Mouse (Mus musculus): ENCODE data around the gene Cacna1d. TPM values are rescaled to one million over a fixed set of nuclear protein-coding genes. Genes with fewer than 3 reads are reported as not detected.

Gene Cacna1d
- polyA plus RNA-seq, 1 experiment from 2014 or later: 1.4 TPM

DNA sequence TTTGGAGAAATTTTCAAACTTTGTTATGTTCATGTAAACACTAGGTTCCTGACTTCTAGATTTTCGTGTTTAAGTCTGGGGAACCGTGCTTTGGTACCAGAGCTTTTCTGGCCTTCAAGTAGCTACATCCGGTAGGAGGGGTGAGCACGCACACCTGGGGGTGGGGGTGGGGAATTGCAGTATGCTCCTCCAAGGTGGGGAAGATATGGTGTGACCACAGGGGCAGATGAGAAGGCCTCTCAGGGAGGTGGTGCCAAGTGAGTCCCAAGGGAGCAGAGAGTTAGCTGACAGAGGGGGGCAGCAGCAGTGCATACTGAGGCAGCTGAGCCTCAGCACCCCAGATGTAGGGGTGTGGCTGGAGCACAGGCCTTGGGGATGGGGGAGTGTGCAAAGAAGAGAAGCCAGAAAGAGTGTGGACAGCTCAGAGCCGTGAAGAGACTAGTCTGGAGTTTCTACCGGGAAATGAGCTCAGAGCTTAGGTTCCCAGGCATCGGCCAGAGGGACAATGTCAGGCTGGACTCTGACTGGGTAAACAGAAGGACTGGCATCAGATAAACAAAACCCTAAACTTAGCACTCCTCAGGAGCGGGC lies 387.2 kb downstream of the Cacna1d start:
- no peak overlapping the region for H3K4me3 ChIP-seq (ENCODE audit: low read depth, low read length)
- no peaks in the 10 kb centered on the region for H3K27me3 ChIP-seq (ENCODE audit: control insufficient read depth, insufficient read depth, low read length)
- H3K4me1 ChIP-seq (ENCODE audit: control insufficient read depth, insufficient read depth, low read length): no peaks in the 10 kb centered on the region
- ATAC-seq (ENCODE audit: insufficient read depth, low FRiP score, low TSS enrichment): no peak
- DNase-seq (ENCODE audit: low spot score): no peak
- H3K4me2 ChIP-seq (ENCODE audit: low read depth): no peak overlapping the region
- H3K36me3 ChIP-seq (ENCODE audit: control insufficient read depth, insufficient read depth, low read length): no peaks in the 10 kb centered on the region
- no peak overlapping the region for H3K27ac ChIP-seq (ENCODE audit: low read depth, low read length)
- no peak overlapping the region for H3K9ac ChIP-seq (ENCODE audit: low read length)
- H3K9me3 ChIP-seq (ENCODE audit: control insufficient read depth, low read length): no peaks in the 10 kb centered on the region
- WGBS: 74% methylated on average over 8 of the region's 8 CpGs

- WGBS: 58% methylated on average over 5 of the region's 5 CpGs
- no peak overlapping the region for H3K9ac ChIP-seq (ENCODE audit: low read length)
- DNase-seq (ENCODE audit: low spot score): no peak
Measured at GRCm38 (mm10) chr14:30097239-30097638, 394.0 kb downstream of the Cacna1d start.

GRCm38 (mm10) chr14:30092426-30092825 lies 398.8 kb downstream of the Cacna1d start:
- Histone ChIP-seq H3K9me3 (ENCODE audit: control insufficient read depth, low read length) (no peaks in the 10 kb centered on the region), H3K9ac (ENCODE audit: low read length) (no peak overlapping the region), H3K4me2 (ENCODE audit: low read depth) (no peak overlapping the region), H3K4me3 (ENCODE audit: low read depth, low read length) (no peak overlapping the region), H3K27ac (ENCODE audit: low read depth, low read length) (no peak overlapping the region), H3K36me3 (ENCODE audit: control insufficient read depth, insufficient read depth, low read length) (no peaks in the 10 kb centered on the region), H3K27me3 (ENCODE audit: control insufficient read depth, insufficient read depth, low read length) (no peaks in the 10 kb centered on the region), H3K4me1 (ENCODE audit: control insufficient read depth, insufficient read depth, low read length) (no peaks in the 10 kb centered on the region)
- 86% methylated on average over 4 of the region's 4 CpGs for WGBS
- ATAC-seq (ENCODE audit: insufficient read depth, low FRiP score, low TSS enrichment) (no peak), DNase-seq (ENCODE audit: low spot score) (no peak)

More at GRCm38 (mm10) chr14:30097239-30097638, 394.0 kb downstream of the Cacna1d start:
- Histone ChIP-seq H3K4me1 (ENCODE audit: control insufficient read depth, insufficient read depth, low read length) (no peaks in the 10 kb centered on the region), H3K4me3 (ENCODE audit: low read depth, low read length) (no peak overlapping the region), H3K36me3 (ENCODE audit: control insufficient read depth, insufficient read depth, low read length) (no peaks in the 10 kb centered on the region), H3K4me2 (ENCODE audit: low read depth) (no peak overlapping the region), H3K27ac (ENCODE audit: low read depth, low read length) (no peak overlapping the region), H3K9me3 (ENCODE audit: control insufficient read depth, low read length) (no peaks in the 10 kb centered on the region), H3K27me3 (ENCODE audit: control insufficient read depth, insufficient read depth, low read length) (no peaks in the 10 kb centered on the region)
- ATAC-seq (ENCODE audit: insufficient read depth, low FRiP score, low TSS enrichment): no peak

GRCm38 (mm10) chr14:30092021-30092420 lies 399.2 kb downstream of the Cacna1d start:
- DNase-seq (ENCODE audit: low spot score) (no peak), ATAC-seq (ENCODE audit: insufficient read depth, low FRiP score, low TSS enrichment) (no peak)
- no peaks in the 10 kb centered on the region for H3K4me1 ChIP-seq (ENCODE audit: control insufficient read depth, insufficient read depth, low read length)
- H3K9ac ChIP-seq (ENCODE audit: low read length): no peak overlapping the region
- H3K9me3 ChIP-seq (ENCODE audit: control insufficient read depth, low read length): no peaks in the 10 kb centered on the region
- no peak overlapping the region for H3K4me2 ChIP-seq (ENCODE audit: low read depth)
- no peaks in the 10 kb centered on the region for H3K36me3 ChIP-seq (ENCODE audit: control insufficient read depth, insufficient read depth, low read length)
- no peak overlapping the region for H3K4me3 ChIP-seq (ENCODE audit: low read depth, low read length)
- H3K27me3 ChIP-seq (ENCODE audit: control insufficient read depth, insufficient read depth, low read length): no peaks in the 10 kb centered on the region
- WGBS: 75% methylated on average over 2 of the region's 2 CpGs
- no peak overlapping the region for H3K27ac ChIP-seq (ENCODE audit: low read depth, low read length)

GRCm38 (mm10) chr14:30079729-30080128 lies 411.5 kb downstream of the Cacna1d start:
- DNase-seq (ENCODE audit: low spot score): no peak
- WGBS: 82% methylated on average over 4 of the region's 4 CpGs
- Histone ChIP-seq H3K4me2 (ENCODE audit: low read depth) (no peak overlapping the region), H3K4me1 (ENCODE audit: control insufficient read depth, insufficient read depth, low read length) (no peaks in the 10 kb centered on the region), H3K9ac (ENCODE audit: low read length) (no peak overlapping the region), H3K27me3 (ENCODE audit: control insufficient read depth, insufficient read depth, low read length) (no peaks in the 10 kb centered on the region), H3K4me3 (ENCODE audit: low read depth, low read length) (no peak overlapping the region), H3K36me3 (ENCODE audit: control insufficient read depth, insufficient read depth, low read length) (no peaks in the 10 kb centered on the region), H3K27ac (ENCODE audit: low read depth, low read length) (no peak overlapping the region), H3K9me3 (ENCODE audit: control insufficient read depth, low read length) (no peaks in the 10 kb centered on the region)
- ATAC-seq (ENCODE audit: insufficient read depth, low FRiP score, low TSS enrichment): no peak

- ATAC-seq (ENCODE audit: insufficient read depth, low FRiP score, low TSS enrichment) (no peak), DNase-seq (ENCODE audit: low spot score) (no peak)
- no peaks in the 10 kb centered on the region for H3K9me3 ChIP-seq (ENCODE audit: control insufficient read depth, low read length)
- H3K36me3 ChIP-seq (ENCODE audit: control insufficient read depth, insufficient read depth, low read length): no peaks in the 10 kb centered on the region
- H3K4me3 ChIP-seq (ENCODE audit: low read depth, low read length): no peak overlapping the region
- H3K9ac ChIP-seq (ENCODE audit: low read length): no peak overlapping the region
- no peak overlapping the region for H3K27ac ChIP-seq (ENCODE audit: low read depth, low read length)
- H3K27me3 ChIP-seq (ENCODE audit: control insufficient read depth, insufficient read depth, low read length): no peaks in the 10 kb centered on the region
- 81% methylated on average over 15 of the region's 15 CpGs for WGBS
- H3K4me1 ChIP-seq (ENCODE audit: control insufficient read depth, insufficient read depth, low read length): no peaks in the 10 kb centered on the region
- H3K4me2 ChIP-seq (ENCODE audit: low read depth): no peak overlapping the region
Measured at GRCm38 (mm10) chr14:30078115-30078808, 413.0 kb downstream of the Cacna1d start.

DNA sequence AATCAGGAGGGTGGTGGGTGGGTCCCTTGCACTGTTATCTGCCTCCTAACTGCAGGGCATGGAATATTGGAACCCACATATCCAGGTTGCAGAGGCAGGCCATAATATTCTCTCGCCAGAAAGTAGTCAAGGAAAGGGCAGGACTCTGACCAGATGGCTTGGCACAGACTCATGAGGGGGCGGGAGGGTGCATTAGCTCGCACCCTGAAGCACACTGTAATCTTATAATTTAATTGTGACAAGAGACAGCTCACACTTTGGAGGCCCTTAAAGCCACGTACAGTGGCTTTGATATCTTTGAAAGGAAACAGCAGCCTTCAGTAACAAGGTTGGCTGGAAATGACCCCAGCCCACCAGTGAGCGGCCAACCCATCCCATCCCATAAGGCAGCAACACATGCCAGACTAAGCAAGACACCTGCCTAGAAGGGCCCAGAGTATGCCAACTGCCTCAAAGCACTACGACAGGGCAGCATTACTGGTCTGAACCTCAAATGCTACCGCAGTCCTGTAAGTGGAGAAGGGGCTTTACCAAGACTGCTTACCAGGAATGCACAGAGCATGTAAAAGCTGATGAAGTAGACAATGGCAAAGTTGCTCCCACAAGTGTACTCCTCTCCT lies 415.9 kb downstream of the Cacna1d start:
- DNase-seq (ENCODE audit: low spot score) (no peak), ATAC-seq (ENCODE audit: insufficient read depth, low FRiP score, low TSS enrichment) (no peak)

DNA sequence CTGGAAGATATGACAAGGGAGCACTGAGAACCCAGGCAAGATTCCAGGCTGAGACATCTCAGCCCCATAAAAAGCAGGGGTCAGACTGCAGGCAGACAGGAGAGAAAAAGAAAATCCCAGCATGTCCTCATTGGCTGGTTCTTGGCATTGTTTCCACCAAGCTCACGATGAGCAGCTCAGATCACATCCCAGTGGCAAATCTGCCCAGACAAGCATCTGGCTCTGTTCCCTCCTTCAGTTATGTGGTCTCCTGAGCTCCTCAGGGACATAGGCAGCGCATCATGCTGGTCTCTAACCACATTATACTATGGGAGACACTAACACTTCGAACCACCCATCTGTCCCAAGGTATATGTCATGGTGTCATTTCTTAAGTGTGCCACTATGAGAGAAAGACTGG lies 422.7 kb downstream of the Cacna1d start:
- H3K27me3 ChIP-seq (ENCODE audit: control insufficient read depth, insufficient read depth, low read length): no peaks in the 10 kb centered on the region
- ATAC-seq (ENCODE audit: insufficient read depth, low FRiP score, low TSS enrichment): no peak
- no peaks in the 10 kb centered on the region for H3K4me1 ChIP-seq (ENCODE audit: control insufficient read depth, insufficient read depth, low read length)
- H3K4me3 ChIP-seq (ENCODE audit: low read depth, low read length): no peak overlapping the region
- no peaks in the 10 kb centered on the region for H3K36me3 ChIP-seq (ENCODE audit: control insufficient read depth, insufficient read depth, low read length)
- H3K4me2 ChIP-seq (ENCODE audit: low read depth): no peak overlapping the region
- no peak for DNase-seq (ENCODE audit: low spot score)
- WGBS: 84% methylated on average over 3 of the region's 3 CpGs
- no peaks in the 10 kb centered on the region for H3K9me3 ChIP-seq (ENCODE audit: control insufficient read depth, low read length)
- H3K27ac ChIP-seq (ENCODE audit: low read depth, low read length): no peak overlapping the region
- no peak overlapping the region for H3K9ac ChIP-seq (ENCODE audit: low read length)

More for the DNA sequence above, 415.9 kb downstream of the Cacna1d start:
- Histone ChIP-seq H3K36me3 (ENCODE audit: control insufficient read depth, insufficient read depth, low read length) (no peaks in the 10 kb centered on the region), H3K27me3 (ENCODE audit: control insufficient read depth, insufficient read depth, low read length) (no peaks in the 10 kb centered on the region), H3K27ac (ENCODE audit: low read depth, low read length) (no peak overlapping the region), H3K4me2 (ENCODE audit: low read depth) (no peak overlapping the region), H3K4me3 (ENCODE audit: low read depth, low read length) (no peak overlapping the region), H3K9ac (ENCODE audit: low read length) (no peak overlapping the region), H3K4me1 (ENCODE audit: control insufficient read depth, insufficient read depth, low read length) (no peaks in the 10 kb centered on the region), H3K9me3 (ENCODE audit: control insufficient read depth, low read length) (no peaks in the 10 kb centered on the region)
- WGBS: 83% methylated on average over 7 of the region's 7 CpGs

- ATAC-seq (ENCODE audit: insufficient read depth, low FRiP score, low TSS enrichment) (no peak), DNase-seq (ENCODE audit: low spot score) (no peak)
- no peaks in the 10 kb centered on the region for H3K36me3 ChIP-seq (ENCODE audit: control insufficient read depth, insufficient read depth, low read length)
- H3K4me2 ChIP-seq (ENCODE audit: low read depth): no peak overlapping the region
- 77% methylated on average over 12 of the region's 12 CpGs for whole genome bisulfite sequencing
- no peak overlapping the region for H3K27ac ChIP-seq (ENCODE audit: low read depth, low read length)
- H3K4me1 ChIP-seq (ENCODE audit: control insufficient read depth, insufficient read depth, low read length): no peaks in the 10 kb centered on the region
- H3K4me3 ChIP-seq (ENCODE audit: low read depth, low read length): no peak overlapping the region
- H3K9ac ChIP-seq (ENCODE audit: low read length): no peak overlapping the region
- no peaks in the 10 kb centered on the region for H3K27me3 ChIP-seq (ENCODE audit: control insufficient read depth, insufficient read depth, low read length)
- H3K9me3 ChIP-seq (ENCODE audit: control insufficient read depth, low read length): no peaks in the 10 kb centered on the region
Measured at GRCm38 (mm10) chr14:30066752-30067151, 424.5 kb downstream of the Cacna1d start.

Data from neural tube, embryonic 11.5 days (tissue).